Mouse (Mus musculus) heart, embryonic 14.5 days (tissue): ENCODE results near the gene Madcam1. TPM values are rescaled to one million over a fixed set of nuclear protein-coding genes. Genes with fewer than 3 reads are reported as not detected.

ENCODE experiments used
- ATAC-seq: fragments of 200-750 bp; cut with Nextera tagmentation; 2 replicates; pipeline ENCODE4 v1.8.0; 2017; ENCODE audit warnings: low read depth, moderate TSS enrichment; ENCODE audit not compliant: insufficient number of reproducible peaks, insufficient read depth, low FRiP score
- H3K27ac ChIP-seq, 2 experiments: fragments of 200-500 bp in 1 of 2; fragments of 300-500 bp in 1 of 2; sonication (generic) in 1 of 2; replicated peaks in 1 of 2; 2 replicates each; pipeline ENCODE4 v1.5.1; 2012 to 2014; ENCODE audit warnings: low read depth in 2 of 2, low read length in 2 of 2, control low read depth in 1 of 2, mild to moderate bottlenecking in 1 of 2, mixed read lengths in 1 of 2; ENCODE audit not compliant: control insufficient read depth in 1 of 2, insufficient read depth in 1 of 2
- H3K27me3 ChIP-seq: fragments of 300-500 bp; sonication (generic); 2 replicates; pipeline ENCODE4 v1.6.1; 2014; ENCODE audit warnings: mild to moderate bottlenecking, low read length, control low read depth; ENCODE audit not compliant: control insufficient read depth, insufficient read depth
- H3K36me3 ChIP-seq: fragments of 300-500 bp; sonication (generic); 2 replicates; pipeline ENCODE4 v1.6.1; 2014; ENCODE audit warnings: mild to moderate bottlenecking, control low read depth, low read length, mixed read lengths; ENCODE audit not compliant: control insufficient read depth, insufficient read depth
- H3K4me1 ChIP-seq, 2 experiments: fragments of 200-500 bp in 1 of 2; fragments of 300-500 bp in 1 of 2; sonication (generic) in 1 of 2; 2 replicates each; pipeline ENCODE4 v1.6.1; 2012 to 2014; ENCODE audit warnings: low read length in 2 of 2, control low read depth in 1 of 2, mixed read lengths in 1 of 2; ENCODE audit not compliant: control insufficient read depth in 2 of 2, insufficient read depth in 2 of 2
- H3K4me2 ChIP-seq: fragments of 300-500 bp; sonication (generic); 2 replicates; pipeline ENCODE4 v1.6.1; 2014; ENCODE audit warnings: mild to moderate bottlenecking, low read length
- H3K4me3 ChIP-seq, 2 experiments: fragments of 200-500 bp in 1 of 2; fragments of 300-500 bp in 1 of 2; sonication (generic) in 1 of 2; 2 replicates each; pipeline ENCODE4 v1.5.1; 2012 to 2014; ENCODE audit warnings: low read length in 2 of 2, mild to moderate bottlenecking in 2 of 2, control low read depth in 1 of 2, low read depth in 1 of 2, moderate library complexity in 1 of 2; ENCODE audit not compliant: control insufficient read depth in 1 of 2, insufficient read depth in 1 of 2
- H3K9ac ChIP-seq: fragments of 300-500 bp; sonication (generic); 2 replicates; pipeline ENCODE4 v1.6.1; 2014; ENCODE audit warnings: mild to moderate bottlenecking, low read length
- H3K9me3 ChIP-seq: fragments of 300-500 bp; sonication (generic); 2 replicates; pipeline ENCODE4 v1.6.1; 2016; ENCODE audit warnings: low read length, control low read depth; ENCODE audit not compliant: control insufficient read depth
- WGBS: fragments of 180-500 bp; shearing (Covaris S2); extraction: QIAGEN DNeasy Blood & Tissue Kit; methylation state at CpG from one replicate; pipeline ENCODE4 v1.1.7; 2014; 5-methylcytosine and 5-hydroxymethylcytosine counted together
- polyA plus RNA-seq: library from polyadenylated mRNA; unstranded; fragments of >200 nt; fragmentation: Nextera tagmentation; extraction: Ambion mirVana; gene quantifications from 2 replicates; pipeline ENCODE4 v1.2.1, GENCODE M21; 2014

Madcam1 gene
- polyA plus RNA-seq, 1 experiment from 2014 or later, result 1.00 TPM

- Histone ChIP-seq H3K4me3 (no peak overlapping the region), H3K36me3 (no peaks in the 10 kb centered on the region), H3K27ac (no peak overlapping the region), H3K4me1 (no peaks in the 10 kb centered on the region; a peak in 1 of 4 replicates), H3K4me2 (no peak overlapping the region), H3K27me3 (peaks cover 22% of the 10 kb centered on the region), H3K9ac (no peak overlapping the region), H3K9me3 (0 out of 2 replicates have a peak, but pooled peaks cover 3% of the 10 kb centered on the region)
- no peak for ATAC-seq
- 71% methylated on average over 17 of the region's 17 CpGs for WGBS
Measured at GRCm38 (mm10) chr10:79633006-79633777, 31.2 kb upstream of the Madcam1 start.

- 0 out of 2 replicates have a peak, but pooled peaks cover 3% of the 10 kb centered on the region for H3K9me3 ChIP-seq
- WGBS, result 79% methylated on average over 8 of the region's 8 CpGs
- H3K9ac ChIP-seq, result no peak overlapping the region
- no peak for ATAC-seq
- no peak overlapping the region for H3K27ac ChIP-seq
- H3K36me3 ChIP-seq, result no peaks in the 10 kb centered on the region
- H3K4me3 ChIP-seq, result no peak overlapping the region
- H3K4me2 ChIP-seq, result no peak overlapping the region
- H3K4me1 ChIP-seq, result peaks cover 0 to 10% of the 10 kb centered on the region in 2 experiments; a peak in 1 of 4 replicates
- H3K27me3 ChIP-seq, result peaks cover 44% of the 10 kb centered on the region
Measured at GRCm38 (mm10) chr10:79636287-79636686, 28.1 kb upstream of the Madcam1 start.

GRCm38 (mm10) chr10:79637128-79638110, 26.9 kb upstream of the Madcam1 start, which contains the start of gene Shc2:
TSS of gene Shc2 (minus strand) at chr10:79637918.
- no peaks in the 10 kb centered on the region for H3K36me3 ChIP-seq

GRCm38 (mm10) chr10:79638486-79639204, 25.7 kb upstream of the Madcam1 start:
- H3K36me3 ChIP-seq, result no peaks in the 10 kb centered on the region
- peaks cover 0 to 10% of the 10 kb centered on the region in 2 experiments; a peak in 1 of 4 replicates for H3K4me1 ChIP-seq
- ATAC-seq, result no peak
- no peak overlapping the region for H3K27ac ChIP-seq
- peaks cover 44% of the 10 kb centered on the region for H3K27me3 ChIP-seq
- 0 out of 2 replicates have a peak, but pooled peaks cover 3% of the 10 kb centered on the region for H3K9me3 ChIP-seq
- peak overlapping the region; percentile 85 for H3K4me2 ChIP-seq
- peak overlapping the region in 1 of 2 experiments; percentile 18; a peak in 2 of 4 replicates for H3K4me3 ChIP-seq
- WGBS, result 6% methylated on average over 23 of the region's 23 CpGs
- H3K9ac ChIP-seq, result no peak overlapping the region

More at GRCm38 (mm10) chr10:79637128-79638110, 26.9 kb upstream of the Madcam1 start, which contains the start of gene Shc2:
- Histone ChIP-seq H3K9me3 (0 out of 2 replicates have a peak, but pooled peaks cover 3% of the 10 kb centered on the region), H3K4me2 (peak within 1 kb of the TSS; percentile 85), H3K4me1 (peaks cover 0 to 10% of the 10 kb centered on the region in 2 experiments; a peak in 1 of 4 replicates), H3K27ac (no peak within 1 kb of the TSS), H3K9ac (peak within 1 kb of the TSS; percentile 60), H3K27me3 (peaks cover 44% of the 10 kb centered on the region), H3K4me3 (peak within 1 kb of the TSS; percentile 66 to 74)
- WGBS, result under 1% methylated on average over 114 of the region's 116 CpGs
- peak; percentile 23; the same call in 1 of the 2 replicates for ATAC-seq

- WGBS, result 66% methylated on average over 8 of the region's 8 CpGs
- no peaks in the 10 kb centered on the region for H3K36me3 ChIP-seq
- no peaks in the 10 kb centered on the region for H3K9me3 ChIP-seq
- no peaks in the 10 kb centered on the region for H3K4me1 ChIP-seq
- no peak within 1 kb of the TSS for H3K27ac ChIP-seq
- no peak within 1 kb of the TSS for H3K4me2 ChIP-seq
- no peak within 1 kb of the TSS for H3K4me3 ChIP-seq
- ATAC-seq, result no peak
- H3K9ac ChIP-seq, result no peak within 1 kb of the TSS
- no peaks in the 10 kb centered on the region for H3K27me3 ChIP-seq
Measured at GRCm38 (mm10) chr10:79645711-79646110, 18.6 kb upstream of the Madcam1 start, which contains the start of gene Odf3l2. TSS of gene Odf3l2 (minus strand) at chr10:79645738.

- Histone ChIP-seq H3K4me3 (no peak overlapping the region), H3K9ac (no peak overlapping the region), H3K9me3 (no peaks in the 10 kb centered on the region), H3K27ac (no peak overlapping the region), H3K4me1 (no peaks in the 10 kb centered on the region), H3K4me2 (no peak overlapping the region), H3K36me3 (no peaks in the 10 kb centered on the region), H3K27me3 (peaks cover 7% of the 10 kb centered on the region)
- 32% methylated on average over 7 of the region's 7 CpGs for WGBS
- ATAC-seq, result peak; percentile 7; the same call in 1 of the 2 replicates
Measured at GRCm38 (mm10) chr10:79649070-79649751, 15.1 kb upstream of the Madcam1 start.
